Mouse (Mus musculus): Measurements from ENCODE around the gene Bicd1.
"Not testable (repeated sequence)": the region's sequence is repeated elsewhere in the genome, so short reads cannot be mapped to it uniquely, and the experiment has no call there.

The Bicd1 gene

DNA sequence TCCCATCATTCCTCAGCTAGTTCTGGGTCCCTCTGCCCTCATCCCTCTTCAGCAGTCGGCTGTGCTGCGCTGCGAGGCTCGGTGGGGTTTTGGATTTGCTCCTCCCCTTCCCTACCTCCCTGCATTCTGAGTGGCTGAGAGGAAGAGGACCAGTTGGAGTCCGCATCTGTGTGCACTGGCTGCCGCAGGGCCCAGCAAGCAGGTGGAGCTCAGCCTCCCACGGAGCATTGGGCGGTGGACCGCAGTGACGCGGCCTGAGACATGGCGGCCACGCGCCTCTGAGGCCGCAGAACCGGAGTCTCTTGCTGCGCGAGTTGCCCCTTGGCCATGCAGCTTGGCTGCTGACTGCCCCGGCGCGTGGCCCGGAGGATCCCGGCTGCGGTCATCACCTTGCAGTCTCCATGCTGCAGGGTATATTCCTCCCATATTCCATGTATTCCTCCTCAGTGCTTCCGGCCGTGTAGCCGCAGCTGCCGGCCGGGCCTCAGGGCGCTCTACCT, at the start of gene Bicd1:
Bicd1 (plus strand) TSS at position 54 of the 500 bp plus-strand sequence.
- peak; percentile 72 for DNase-seq (ENCODE audit: low read depth, low spot score)

DNA sequence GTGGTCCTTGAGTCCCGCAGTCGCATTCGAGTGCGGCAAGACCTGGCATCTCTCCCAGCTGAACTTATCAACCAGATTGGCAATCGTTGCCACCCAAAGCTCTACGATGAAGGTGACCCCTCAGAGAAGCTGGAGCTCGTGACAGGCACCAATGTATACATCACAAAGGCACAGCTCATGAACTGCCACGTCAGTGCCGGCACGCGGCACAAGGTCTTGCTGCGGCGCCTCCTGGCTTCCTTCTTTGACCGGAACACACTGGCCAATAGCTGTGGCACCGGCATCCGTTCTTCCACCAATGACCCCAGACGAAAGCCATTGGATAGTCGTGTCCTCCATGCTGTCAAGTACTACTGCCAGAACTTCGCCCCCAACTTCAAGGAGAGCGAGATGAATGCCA, 46.2 kb upstream of the Bicd1 start:
- DNase-seq (ENCODE audit: low read depth, low spot score): not testable (repeated sequence)

DNA sequence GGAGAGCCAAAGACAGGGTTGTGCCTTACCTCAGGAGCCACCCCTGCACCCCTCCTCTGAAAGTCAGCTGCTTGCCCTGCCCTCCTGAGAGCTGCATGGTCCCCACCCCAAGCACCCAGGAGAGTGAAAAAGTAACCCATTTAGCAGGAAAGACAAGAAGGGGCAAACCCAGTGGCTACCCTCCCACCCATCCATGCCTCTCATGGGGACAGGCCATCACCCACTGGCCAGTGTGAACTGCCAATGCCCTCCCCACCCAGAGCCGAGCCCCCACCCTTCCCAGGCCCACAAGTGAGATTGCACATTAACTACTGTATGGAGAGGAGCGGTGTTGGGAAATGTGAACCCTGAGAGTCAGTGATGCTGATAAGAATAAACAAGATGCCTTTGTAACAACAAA, 42.7 kb upstream of the Bicd1 start:
- not testable (repeated sequence) for DNase-seq (ENCODE audit: low read depth, low spot score)

DNA sequence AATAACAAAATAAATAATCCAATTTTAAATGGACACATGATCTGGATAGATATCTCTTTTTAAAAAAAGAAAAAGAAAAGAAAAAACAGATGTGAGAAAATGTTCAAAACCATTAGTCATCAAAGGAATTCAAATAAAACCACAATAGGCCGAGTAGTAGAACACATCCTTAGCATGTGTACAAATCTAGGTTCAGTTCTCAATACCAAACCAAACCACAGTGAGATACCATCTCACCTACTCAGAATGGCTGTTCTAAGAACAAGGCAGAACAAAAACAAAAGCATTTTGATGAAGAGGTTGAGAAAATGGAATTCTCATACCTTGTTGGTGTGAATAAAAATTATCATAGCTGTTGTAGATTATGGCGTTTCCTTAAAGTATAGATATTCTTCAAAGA, 42.3 kb upstream of the Bicd1 start:
- no peak for DNase-seq (ENCODE audit: low read depth, low spot score)

DNA sequence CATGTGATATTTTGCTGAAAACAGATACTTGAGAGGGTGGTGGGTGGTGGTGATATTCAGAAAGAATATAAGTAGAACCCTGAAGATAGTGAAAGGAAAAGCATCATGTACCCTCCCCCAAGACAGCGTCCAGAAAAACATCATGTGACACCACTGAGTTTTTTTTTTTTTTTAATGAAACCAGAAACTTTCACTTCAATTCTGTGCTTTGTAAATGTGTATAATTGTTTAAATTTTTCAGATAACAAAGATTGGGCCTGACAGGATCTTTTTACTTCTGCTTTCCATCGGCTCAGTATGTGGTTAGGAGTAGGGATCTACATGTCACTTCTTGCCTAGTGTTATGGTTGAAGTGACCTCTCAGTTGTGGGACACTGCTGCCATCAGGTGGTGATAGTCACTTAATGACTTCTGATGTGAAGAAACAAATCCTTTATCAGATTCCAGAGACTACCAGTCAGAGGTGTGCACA, 33.7 kb upstream of the Bicd1 start:
- DNase-seq (ENCODE audit: low read depth, low spot score): peak; percentile 50

DNA sequence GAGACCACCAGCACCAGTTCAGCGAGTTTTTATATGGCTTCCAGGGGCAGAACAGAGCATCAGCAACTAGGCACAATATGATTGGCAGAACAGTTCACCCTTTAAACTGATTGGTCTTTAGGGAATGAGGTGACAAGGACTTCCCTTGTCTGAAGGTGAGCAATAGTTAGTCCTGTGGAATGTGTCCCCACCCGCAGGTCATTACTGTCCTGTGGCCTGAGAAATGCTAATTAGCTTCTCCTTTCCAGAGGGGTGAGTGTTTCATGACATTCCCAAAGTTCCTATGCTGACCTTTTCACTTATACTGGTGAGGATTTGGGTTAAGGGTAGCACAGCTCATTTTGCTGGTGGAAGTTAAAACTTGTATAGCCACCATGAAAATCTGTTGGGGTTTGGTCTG, 25.2 kb upstream of the Bicd1 start:
- no peak for DNase-seq (ENCODE audit: low read depth, low spot score)

DNA sequence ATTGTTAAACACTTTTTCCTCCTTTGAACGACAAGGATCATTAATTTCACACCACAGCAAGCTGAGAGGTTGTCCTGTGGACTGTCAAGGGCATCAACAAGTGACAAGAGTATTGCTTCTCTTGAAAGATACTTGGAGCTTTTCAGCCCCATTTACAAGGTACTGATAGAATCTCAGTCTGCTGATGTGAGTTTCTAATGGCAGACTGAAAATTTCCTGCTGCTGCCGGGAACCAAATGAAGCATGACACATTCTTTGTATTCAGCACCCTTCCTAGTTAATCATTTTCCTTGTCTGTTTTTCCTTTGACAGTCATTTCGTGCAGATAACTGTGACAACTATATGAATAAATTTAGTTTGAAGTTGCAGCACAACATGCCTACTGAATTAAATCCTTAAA, 22.3 kb upstream of the Bicd1 start:
- DNase-seq (ENCODE audit: low read depth, low spot score): no peak

DNA sequence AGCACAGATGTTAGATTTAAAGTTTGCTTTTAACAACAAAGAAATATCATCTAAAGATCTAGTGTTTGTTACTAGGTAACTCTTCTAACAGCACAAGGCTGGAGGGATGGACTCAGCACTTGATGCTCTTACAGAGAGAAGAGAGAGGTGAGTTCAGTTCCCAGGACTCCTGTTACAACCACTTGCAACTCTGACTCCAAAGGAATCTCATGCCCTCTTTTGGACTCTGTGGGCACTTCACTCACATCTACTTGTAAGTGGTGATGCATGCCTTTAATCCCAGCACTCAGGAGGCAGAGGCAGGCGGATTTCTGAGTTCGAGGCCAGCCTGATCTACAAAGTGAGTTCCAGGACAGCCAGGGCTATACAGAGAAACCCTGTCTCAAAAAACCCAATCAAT, 19.1 kb upstream of the Bicd1 start:
- not testable (repeated sequence) for DNase-seq (ENCODE audit: low read depth, low spot score)

DNA sequence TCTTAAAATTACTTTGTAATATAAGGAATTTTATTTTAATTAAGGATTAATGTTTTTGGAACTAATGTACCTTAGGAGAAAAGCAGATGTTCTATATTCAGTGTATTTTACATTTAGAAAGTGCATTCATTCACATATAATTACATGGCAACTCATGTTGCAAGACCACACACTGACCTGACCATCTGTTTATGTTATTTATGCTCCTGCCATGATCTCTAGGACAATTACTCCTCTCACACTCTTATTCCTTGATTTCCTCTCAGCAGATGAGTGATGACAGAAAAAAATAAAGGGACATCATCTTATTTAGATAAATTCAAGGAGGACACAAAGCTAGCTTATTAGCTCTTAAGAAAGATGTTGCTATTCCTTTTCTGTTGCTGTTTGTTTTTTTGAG, 9.3 kb upstream of the Bicd1 start:
- no peak for DNase-seq (ENCODE audit: low read depth, low spot score)

DNA sequence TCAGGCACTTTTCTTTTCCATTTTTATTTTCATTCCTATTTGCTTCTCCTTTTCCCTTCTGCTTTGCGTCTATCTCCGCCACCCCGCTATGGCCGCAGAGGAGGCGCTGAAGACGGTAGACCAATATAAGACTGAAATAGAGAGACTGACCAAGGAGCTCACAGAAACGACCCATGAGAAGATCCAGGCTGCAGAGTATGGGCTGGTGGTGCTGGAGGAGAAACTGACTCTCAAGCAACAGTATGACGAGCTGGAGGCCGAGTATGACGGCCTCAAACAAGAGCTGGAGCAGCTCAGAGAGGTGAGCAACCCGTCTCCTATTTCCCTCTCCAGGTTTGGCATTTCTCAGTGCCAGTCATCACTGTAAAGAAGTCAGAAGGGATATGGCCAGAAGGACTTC, 655 bp downstream of the Bicd1 start:
- DNase-seq (ENCODE audit: low read depth, low spot score): peak; percentile 7

DNA sequence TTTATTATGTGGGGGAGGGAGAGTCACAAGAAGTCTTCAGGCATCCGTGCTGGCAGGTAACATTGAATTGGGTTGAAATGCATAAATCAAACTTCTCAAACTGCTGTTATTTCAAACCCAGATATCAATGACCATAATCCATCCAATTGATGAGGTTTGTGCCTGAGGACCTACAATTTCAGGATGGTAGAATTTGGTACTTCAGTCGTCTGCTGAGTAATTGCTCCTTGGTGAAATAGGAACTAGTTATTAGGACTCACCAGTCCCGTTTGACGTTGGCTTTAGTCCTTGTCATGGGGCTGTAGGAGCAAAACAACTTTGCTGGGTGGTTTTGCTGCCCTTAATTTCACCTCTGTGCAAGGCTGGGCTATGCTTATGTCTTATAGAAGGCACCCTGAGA, 1.2 kb downstream of the Bicd1 start:
- no peak for DNase-seq (ENCODE audit: low read depth, low spot score)

DNA sequence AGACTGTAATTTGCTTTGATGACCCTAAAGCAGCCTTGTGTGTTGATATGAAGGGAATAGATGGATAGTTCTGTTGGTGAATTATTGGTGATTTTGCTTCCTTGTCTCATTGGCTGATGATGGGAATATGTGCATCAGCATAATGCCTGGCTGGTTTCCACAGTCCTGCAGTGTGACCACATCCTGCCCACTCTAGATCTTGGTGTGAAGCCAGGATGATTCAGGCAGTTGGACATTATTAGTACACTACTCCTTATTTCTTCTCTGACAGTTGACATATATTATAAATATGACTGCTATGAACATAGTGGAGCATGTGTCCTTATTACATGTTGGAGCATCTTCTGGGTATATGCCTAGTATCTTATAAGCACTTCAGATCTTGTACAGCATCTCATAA, 4.6 kb downstream of the Bicd1 start:
- no peak for DNase-seq (ENCODE audit: low read depth, low spot score)

DNA sequence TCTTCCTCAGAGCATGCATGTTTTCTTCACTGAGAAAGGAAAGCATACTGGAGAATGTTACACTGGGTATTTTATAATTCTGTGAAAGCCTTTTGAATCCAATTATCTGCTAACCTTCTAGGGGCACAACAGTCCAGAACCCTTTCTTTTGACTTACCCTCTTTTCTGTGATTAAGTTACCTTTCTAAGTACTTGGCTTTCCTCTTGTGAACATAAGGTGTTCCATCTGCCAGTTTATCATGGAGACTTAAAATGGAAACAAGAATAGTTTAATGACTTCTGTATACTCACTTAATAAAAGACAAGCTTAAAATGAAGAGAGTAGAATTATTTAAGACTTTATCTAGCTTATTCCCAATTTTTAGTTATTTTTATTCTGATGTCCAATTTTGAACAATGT, 16.1 kb downstream of the Bicd1 start:
- no peak for DNase-seq (ENCODE audit: low read depth, low spot score)

DNA sequence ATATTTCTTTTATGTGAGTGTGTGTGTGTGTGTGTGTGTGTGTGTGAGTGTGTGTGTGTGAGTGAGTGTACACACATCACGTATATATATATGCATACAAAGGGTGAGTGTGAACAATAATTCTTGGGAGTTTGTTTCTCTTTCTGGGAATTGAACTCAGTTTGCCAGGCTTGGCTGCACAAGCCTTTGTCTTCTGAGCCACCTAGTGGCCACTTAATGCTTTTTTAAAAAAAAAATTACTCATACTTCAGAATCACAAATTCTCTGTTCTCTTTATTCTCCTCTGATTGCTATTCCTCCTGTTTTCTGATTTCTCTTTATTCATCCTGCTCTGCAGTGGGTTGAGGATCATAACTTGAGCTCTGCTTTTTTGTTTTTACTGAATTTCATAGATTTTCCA, 30.5 kb downstream of the Bicd1 start:
- DNase-seq (ENCODE audit: low read depth, low spot score): no peak

DNA sequence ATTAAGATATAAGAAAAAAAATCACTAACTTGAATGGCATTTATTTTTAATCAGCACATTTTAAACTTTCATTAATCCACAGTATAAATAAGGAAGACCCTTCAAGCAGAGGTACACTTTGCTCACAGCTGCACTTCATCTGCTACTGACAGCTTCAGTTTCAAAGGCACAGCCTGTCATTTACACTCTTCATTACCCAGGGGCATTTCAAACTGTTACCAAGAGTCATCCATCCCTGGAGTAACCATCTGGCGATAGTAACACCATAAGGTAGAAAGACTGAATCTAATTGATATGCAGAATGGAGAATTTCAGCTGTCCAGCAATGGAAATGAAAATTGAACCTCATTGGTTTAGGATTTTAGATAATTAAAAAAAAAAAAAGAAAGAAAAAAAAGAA, 34.2 kb downstream of the Bicd1 start:
- no peak for DNase-seq (ENCODE audit: low read depth, low spot score)

DNA sequence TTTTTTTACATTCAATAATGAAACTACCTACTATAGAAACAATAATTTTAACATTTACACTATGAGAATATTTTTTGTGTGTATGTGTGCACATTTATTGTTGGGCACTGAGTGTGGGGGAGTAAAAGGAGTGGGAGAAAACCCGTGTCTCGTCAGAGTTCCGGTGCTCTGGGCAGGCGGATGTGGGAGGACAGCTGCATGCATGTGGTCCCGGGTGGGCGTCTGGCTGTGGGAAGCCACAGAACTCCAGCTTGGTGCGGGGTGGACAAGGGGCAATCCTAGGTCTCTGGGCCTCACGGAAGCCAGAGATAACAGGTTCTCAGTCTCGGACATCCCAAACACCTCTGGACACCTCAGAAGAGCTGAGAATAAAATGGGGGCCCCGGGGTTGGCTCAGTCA, 37.2 kb downstream of the Bicd1 start:
- no peak for DNase-seq (ENCODE audit: low read depth, low spot score)

DNA sequence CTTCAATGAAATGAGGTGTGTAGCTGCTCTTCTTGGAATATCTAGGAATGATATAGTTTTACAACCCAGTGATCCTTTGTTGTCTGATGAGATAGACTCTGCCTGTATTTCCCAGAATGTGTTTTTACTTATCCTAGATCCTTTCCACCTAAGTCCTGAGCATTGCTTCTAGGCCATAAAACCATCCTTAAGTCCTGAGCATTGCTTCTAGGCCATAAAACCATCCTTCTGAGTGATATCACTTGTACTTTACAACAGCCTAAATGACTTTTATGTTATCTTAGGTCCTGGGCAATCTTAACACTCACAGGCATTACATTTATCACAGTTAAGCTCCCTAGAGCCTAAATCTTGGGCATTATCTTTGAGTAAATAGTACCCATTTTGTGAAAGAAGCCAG, 48.6 kb downstream of the Bicd1 start:
- no peak for DNase-seq (ENCODE audit: low read depth, low spot score)

DNA sequence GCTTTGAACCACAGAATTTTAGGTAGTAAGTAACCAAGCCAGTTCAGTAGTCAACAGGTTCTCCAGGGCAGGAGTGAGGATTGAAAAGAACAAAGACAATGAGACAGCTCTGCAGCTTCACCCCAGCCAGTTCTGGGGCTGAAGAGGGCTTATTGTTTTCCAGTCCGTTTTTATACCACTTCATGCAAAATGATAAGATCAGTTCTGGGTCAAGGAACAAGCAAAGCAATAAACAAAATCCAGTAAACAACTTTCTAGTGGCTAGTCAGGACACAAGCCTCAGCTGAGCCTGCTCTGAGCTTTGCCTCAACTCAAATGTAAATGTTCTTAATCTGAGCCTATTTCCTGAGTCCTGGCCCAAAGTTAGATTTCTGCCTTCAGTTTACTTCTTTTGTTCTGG, 52.3 kb downstream of the Bicd1 start:
- no peak for DNase-seq (ENCODE audit: low read depth, low spot score)

DNA sequence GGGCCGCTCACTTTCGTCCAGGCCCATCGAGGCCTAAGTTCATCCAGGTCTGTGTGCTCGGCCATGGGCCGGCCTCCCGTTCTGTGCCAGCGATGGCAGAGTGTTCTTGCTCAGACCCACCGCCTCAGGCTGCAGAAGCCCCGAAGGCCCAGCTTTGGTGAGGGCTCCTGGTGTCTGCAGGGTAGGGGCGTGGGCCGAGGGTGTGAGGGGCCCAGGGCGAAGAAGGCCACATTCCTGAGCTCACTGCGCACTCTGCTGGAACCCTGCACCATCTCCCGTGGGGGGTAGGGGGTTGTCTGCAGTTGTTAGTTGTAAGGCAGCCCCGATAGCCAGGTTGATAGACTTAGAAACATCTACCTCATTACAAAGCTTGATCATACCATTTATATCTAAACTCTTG, 62.8 kb downstream of the Bicd1 start:
- peak; percentile 28 for DNase-seq (ENCODE audit: low read depth, low spot score)

DNA sequence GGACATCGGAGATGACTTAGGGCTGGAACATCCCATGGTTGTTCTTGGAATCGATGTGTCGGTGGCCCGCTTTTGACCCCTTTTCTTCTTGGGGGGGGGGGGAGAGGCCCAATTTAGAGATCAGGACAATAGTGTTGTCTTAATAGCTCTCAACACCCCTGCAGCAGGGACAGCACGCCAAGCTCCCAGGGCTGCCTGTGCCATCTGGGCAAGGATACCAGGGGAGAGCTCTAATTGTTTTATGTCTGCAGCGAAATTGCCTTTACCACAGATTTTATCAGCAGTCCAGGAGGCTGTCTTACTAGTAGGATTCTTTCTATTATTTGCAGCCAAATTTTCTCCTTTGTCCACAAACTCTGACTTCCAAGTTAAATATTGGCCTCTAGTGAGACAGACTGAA, 63.8 kb downstream of the Bicd1 start:
- DNase-seq (ENCODE audit: low read depth, low spot score): not testable (repeated sequence)

DNA sequence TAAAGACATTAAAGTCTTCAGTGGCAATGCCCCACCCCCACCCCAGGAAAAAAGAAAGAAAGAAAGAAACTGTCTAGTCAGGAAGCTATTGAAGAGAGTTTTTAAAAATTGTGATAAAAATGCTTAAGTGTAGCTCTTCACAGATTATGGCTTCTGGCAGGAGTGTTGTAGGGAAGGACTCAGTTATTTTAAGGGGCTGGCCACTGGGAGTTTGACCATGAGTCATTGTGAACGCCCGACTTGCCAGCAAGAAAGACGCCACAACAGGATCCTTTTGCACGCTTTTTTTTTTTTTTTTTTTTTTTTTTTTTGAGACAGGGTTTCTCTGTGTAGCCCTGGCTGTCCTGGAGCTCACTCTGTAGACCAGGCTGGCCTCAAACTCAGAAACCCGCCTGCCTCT, 73.2 kb downstream of the Bicd1 start:
- DNase-seq (ENCODE audit: low read depth, low spot score): not testable (repeated sequence)

DNA sequence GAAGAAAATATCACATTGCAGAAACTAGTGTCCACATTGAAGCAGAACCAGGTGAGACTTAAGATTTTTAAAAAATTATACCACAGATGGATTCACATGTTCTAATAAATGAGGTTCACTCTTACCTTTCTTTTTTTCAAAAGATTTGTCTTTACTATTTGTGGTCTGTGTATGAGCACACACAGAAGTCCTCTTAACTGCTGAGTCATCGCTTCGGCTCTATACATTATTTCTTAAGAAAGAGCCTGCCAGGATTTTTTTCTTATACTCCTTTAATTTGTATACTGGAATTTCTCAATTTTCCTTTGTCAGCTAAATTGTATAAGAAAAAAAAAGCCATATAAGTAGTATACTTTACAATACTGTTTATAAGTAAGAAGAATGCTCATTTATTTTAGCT, 86.0 kb downstream of the Bicd1 start:
- no peak for DNase-seq (ENCODE audit: low read depth, low spot score)

DNA sequence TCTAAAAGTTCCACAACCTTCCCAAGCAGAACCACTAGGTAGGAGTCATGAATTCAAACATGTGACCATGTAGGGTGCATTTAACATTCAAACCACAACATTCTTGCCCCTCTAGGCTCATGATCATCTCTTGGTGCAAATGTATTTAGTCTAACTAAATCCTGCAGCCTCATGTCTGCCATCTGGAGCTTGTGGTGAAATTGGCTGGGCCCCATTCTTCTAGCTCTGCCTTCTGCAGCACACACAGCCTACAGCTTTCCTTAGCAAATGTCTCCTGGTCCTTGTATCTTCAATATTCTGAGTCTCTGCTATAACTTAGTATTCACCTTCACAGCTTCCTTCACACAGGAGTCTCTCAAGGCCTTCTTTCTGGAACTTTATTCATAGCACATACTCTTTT, 87.2 kb downstream of the Bicd1 start:
- no peak for DNase-seq (ENCODE audit: low read depth, low spot score)

DNA sequence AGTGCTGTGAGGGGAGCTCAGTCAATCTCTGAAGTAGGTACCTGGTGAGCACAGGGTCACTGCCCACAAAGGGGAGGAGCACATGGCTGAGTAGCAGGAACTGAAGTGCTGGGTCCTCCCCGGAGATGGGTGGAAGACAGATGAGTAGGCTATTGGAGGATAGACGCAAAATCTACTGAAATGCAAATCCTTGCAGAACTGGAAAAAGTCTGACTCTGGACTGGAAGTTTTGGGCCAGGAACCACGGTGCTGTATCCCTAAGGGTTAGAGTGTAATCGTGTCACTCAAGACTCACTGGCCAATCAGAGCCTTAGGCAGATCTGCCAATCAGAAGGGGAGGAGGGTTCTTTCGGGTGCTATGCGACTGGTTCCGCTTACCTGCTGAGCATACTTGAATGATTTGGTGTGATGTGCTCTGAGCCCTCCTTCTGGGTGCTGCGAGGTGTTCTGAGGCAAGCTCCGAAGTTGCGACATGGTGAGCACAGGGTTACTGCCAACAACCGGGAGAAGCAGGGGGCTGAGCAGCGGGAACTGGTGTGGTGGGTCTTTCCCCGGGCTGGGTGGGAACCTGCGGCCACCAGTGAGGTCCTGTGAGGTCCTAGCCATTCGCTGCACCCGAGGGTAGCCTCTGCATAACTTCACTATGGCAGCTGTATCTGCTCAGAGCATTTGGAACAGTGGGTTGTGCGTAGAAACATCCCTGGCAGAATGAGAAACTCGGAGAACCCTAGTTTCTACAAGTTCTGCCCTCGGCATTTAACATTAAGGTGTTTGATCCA, 157.2 kb downstream of the Bicd1 start:
- DNase-seq (ENCODE audit: low read depth, low spot score): peak; percentile 79

Data from WW6 (cell line).